ENCODE assay signal across 2 mouse cellular contexts in genomic region chr11:60828903-60829302, GRCm38 (mm10).
TF ChIP-seq lines count a peak whose summit lies in the region.

No protein-coding gene starts in this region.

TF ChIP-seq in MEL, 35 proteins besides CTCF, POLR2A, EP300 and RAD21:
- no peak for TF ChIP-seq JUND (IDR thresholded peaks at IDR 0.05; ENCODE audit: low read depth, low read length)
- TF ChIP-seq MAZ (IDR thresholded peaks at IDR 0.05; ENCODE audit: low read depth, low read length) = no peak
- no peak for TF ChIP-seq MAX (IDR thresholded peaks at IDR 0.05; ENCODE audit: low read length)
- TF ChIP-seq POLR2AphosphoS2 (IDR thresholded peaks at IDR 0.05; ENCODE audit: low read length) = no peak
- TF ChIP-seq USF1 (IDR thresholded peaks at IDR 0.05; ENCODE audit: low read depth, low read length) = no peak
- no peak for TF ChIP-seq TAL1 (IDR thresholded peaks at IDR 0.05; ENCODE audit: low read length)
- no peak for TF ChIP-seq USF2 (IDR thresholded peaks at IDR 0.05; ENCODE audit: borderline replicate concordance in 1 of 2, insufficient read depth in 1 of 2, low read depth in 1 of 2, low read length in 2 of 2)
- no peak for TF ChIP-seq GATA1 (IDR thresholded peaks at IDR 0.05; ENCODE audit: low read depth, low read length)
- TF ChIP-seq MYC (IDR thresholded peaks at IDR 0.05; ENCODE audit: low read depth, low read length) = no peak
- TF ChIP-seq MXI1 (IDR thresholded peaks at IDR 0.05; ENCODE audit: low read depth, low read length) = no peak
- TF ChIP-seq MYB (IDR thresholded peaks at IDR 0.05; ENCODE audit: low read depth, low read length) = no peak
- TF ChIP-seq KAT2A (conservative IDR thresholded peaks at IDR 0.05; ENCODE audit: low read depth, low read length) = no peak
- no peak for TF ChIP-seq ZMIZ1 (IDR thresholded peaks at IDR 0.05; ENCODE audit: low read depth, low read length)
- no peak for TF ChIP-seq NRF1 (IDR thresholded peaks at IDR 0.05; ENCODE audit: insufficient read depth, low read depth, low read length, poor library complexity, severe bottlenecking)
- TF ChIP-seq E2F4 (IDR thresholded peaks at IDR 0.05; ENCODE audit: borderline replicate concordance, low read depth, low read length) = no peak

TF ChIP-seq in myocyte, 11 proteins besides CTCF, POLR2A, EP300 and RAD21:
- TF ChIP-seq POLR2AphosphoS2 (IDR thresholded peaks at IDR 0.05; ENCODE audit: insufficient read length, low read depth) (no peak), MYOD1 (IDR thresholded peaks at IDR 0.05; ENCODE audit: control insufficient read depth in 1 of 3, insufficient read length in 2 of 3, low read depth in 2 of 3) (no peak), MAX (IDR thresholded peaks at IDR 0.05; ENCODE audit: low read depth) (no peak), REST (IDR thresholded peaks at IDR 0.05; ENCODE audit: insufficient read depth, insufficient read length) (no peak), TCF3 (IDR thresholded peaks at IDR 0.05; ENCODE audit: insufficient read length, low read depth) (no peak), TCF12 (IDR thresholded peaks at IDR 0.05; ENCODE audit: insufficient read depth, poor library complexity, severe bottlenecking) (no peak), MYOG (IDR thresholded peaks at IDR 0.05; ENCODE audit: control insufficient read depth in 1 of 3, insufficient read depth in 1 of 3, insufficient read length in 2 of 3, low read depth in 2 of 3) (no peak), SRF (IDR thresholded peaks at IDR 0.05; ENCODE audit: control insufficient read depth, insufficient read length, low read depth) (no peak), USF1 (IDR thresholded peaks at IDR 0.05; ENCODE audit: low read depth) (no peak), E2F4 (IDR thresholded peaks at IDR 0.05; ENCODE audit: insufficient read depth) (no peak), CEBPB (IDR thresholded peaks at IDR 0.05; ENCODE audit: insufficient read depth, poor library complexity, severe bottlenecking) (no peak)
